Mouse (Mus musculus): ENCODE data around the gene Klhl3.

DNA sequence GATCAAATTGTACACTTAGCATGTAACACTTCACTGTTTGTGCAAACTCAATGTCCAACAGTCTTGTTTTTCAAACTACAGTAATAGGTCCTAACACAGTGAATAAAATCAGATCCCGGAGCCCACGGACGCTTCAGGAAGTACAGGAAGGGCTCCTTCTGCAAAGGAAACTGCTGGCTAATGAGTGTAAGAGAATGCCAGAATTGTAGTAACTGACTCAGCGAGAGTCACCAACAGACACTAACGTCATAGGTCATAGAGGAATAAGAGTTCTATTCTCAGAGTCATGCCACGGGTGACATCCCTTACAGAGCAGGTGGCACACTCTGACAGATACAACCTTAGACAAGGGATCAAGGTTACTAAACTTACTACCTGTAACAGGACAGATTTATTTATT, 78.9 kb downstream of the Klhl3 start:
- TF ChIP-seq GATA1 (IDR thresholded peaks at IDR 0.05; ENCODE audit: low read length) = no peak
- no peak for TF ChIP-seq TAL1 (IDR thresholded peaks at IDR 0.05; ENCODE audit: low read length)

Measured in erythroblast, embryonic 14.5 days (primary cell).